Mouse (Mus musculus) liver, embryonic 16.5 days (tissue): ENCODE data around the gene Ninl. TPM values are rescaled to one million over a fixed set of nuclear protein-coding genes. Genes with fewer than 3 reads are reported as not detected.
A peak's percentile ranks its signal among the peaks of the same experiment; 100 is the strongest.

Source experiments
- ATAC-seq: fragments of 200-750 bp; cut with Nextera tagmentation; 2 replicates; pipeline ENCODE4 v1.8.0; 2017; ENCODE audit warnings: low read depth, mild to moderate bottlenecking, moderate number of reproducible peaks, moderate library complexity
- H3K27ac ChIP-seq: fragments of 300-500 bp; sonication (generic); 2 replicates; pipeline ENCODE4 v1.5.1; 2014; ENCODE audit warnings: mild to moderate bottlenecking, low read length
- H3K27me3 ChIP-seq: fragments of 300-500 bp; sonication (generic); 2 replicates; pipeline ENCODE4 v1.6.1; 2014; ENCODE audit warnings: low read depth, low read length, mixed read lengths; ENCODE audit not compliant: control insufficient read depth, insufficient read depth
- H3K36me3 ChIP-seq: fragments of 300-500 bp; sonication (generic); 2 replicates; pipeline ENCODE4 v1.6.1; 2014; ENCODE audit warnings: mild to moderate bottlenecking; ENCODE audit not compliant: control insufficient read depth, insufficient read depth
- H3K4me1 ChIP-seq: fragments of 300-500 bp; sonication (generic); 2 replicates; pipeline ENCODE4 v1.6.1; 2014; ENCODE audit warnings: low read depth, low read length, mixed read lengths; ENCODE audit not compliant: control insufficient read depth
- H3K4me2 ChIP-seq: fragments of 300-500 bp; sonication (generic); 2 replicates; pipeline ENCODE4 v1.6.1; 2014; ENCODE audit warnings: low read depth, low read length, mixed read lengths
- H3K4me3 ChIP-seq: fragments of 300-500 bp; sonication (generic); 2 replicates; pipeline ENCODE4 v1.5.1; 2014; ENCODE audit warnings: low read depth, mild to moderate bottlenecking, low read length
- H3K9ac ChIP-seq: fragments of 300-500 bp; sonication (generic); 2 replicates; pipeline ENCODE4 v1.6.1; 2014; ENCODE audit warnings: low read depth, low read length
- H3K9me3 ChIP-seq: fragments of 300-500 bp; sonication (generic); replicated peaks from 2 replicates; pipeline ENCODE4 v1.6.1; 2016; ENCODE audit warnings: low read length; ENCODE audit not compliant: control insufficient read depth
- WGBS: fragments of 180-500 bp; shearing (Covaris S2); extraction: QIAGEN DNeasy Blood & Tissue Kit; methylation state at CpG from one replicate; pipeline ENCODE4 v1.1.7; 2014; ENCODE audit not compliant: insufficient replicate concordance; 5-methylcytosine and 5-hydroxymethylcytosine counted together
- polyA plus RNA-seq: library from polyadenylated mRNA; unstranded; fragments of >200 nt; fragmentation: Nextera tagmentation; extraction: Ambion mirVana; gene quantifications from 2 replicates; pipeline ENCODE4 v1.2.1, GENCODE M21; 2015

The Ninl gene
- polyA plus RNA-seq, 1 experiment from 2014 or later = 13.1 TPM

DNA sequence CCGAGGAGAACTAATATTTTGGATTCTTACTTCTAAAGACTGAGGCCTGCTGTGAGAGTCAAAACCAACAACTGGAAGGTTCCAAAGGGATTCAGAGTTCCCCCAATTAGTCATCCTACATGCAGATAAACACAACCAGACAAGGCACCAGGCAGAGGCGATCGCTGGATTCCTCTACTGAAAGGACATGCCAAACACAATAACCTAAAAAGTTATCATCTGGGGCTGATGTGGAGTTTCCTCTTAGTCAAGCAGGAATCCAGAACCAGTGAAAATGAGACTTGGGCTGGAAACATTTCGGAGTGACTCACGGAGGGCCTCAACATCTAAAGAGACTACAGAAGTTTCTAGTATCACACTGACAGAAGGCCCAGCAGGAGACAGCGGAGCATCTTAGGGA, 35.4 kb downstream of the Ninl start:
- 82% methylated on average over 6 of the region's 6 CpGs for WGBS
- H3K4me1 ChIP-seq = peaks cover 44% of the 10 kb centered on the region
- no peak for ATAC-seq
- H3K4me3 ChIP-seq = no peak overlapping the region
- H3K9me3 ChIP-seq = no peaks in the 10 kb centered on the region
- peak overlapping the region; percentile 15; the same call in 1 of the 2 replicates for H3K4me2 ChIP-seq
- peak overlapping the region; percentile 2 for H3K27ac ChIP-seq
- H3K27me3 ChIP-seq = no peaks in the 10 kb centered on the region
- no peaks in the 10 kb centered on the region for H3K36me3 ChIP-seq
- H3K9ac ChIP-seq = no peak overlapping the region

DNA sequence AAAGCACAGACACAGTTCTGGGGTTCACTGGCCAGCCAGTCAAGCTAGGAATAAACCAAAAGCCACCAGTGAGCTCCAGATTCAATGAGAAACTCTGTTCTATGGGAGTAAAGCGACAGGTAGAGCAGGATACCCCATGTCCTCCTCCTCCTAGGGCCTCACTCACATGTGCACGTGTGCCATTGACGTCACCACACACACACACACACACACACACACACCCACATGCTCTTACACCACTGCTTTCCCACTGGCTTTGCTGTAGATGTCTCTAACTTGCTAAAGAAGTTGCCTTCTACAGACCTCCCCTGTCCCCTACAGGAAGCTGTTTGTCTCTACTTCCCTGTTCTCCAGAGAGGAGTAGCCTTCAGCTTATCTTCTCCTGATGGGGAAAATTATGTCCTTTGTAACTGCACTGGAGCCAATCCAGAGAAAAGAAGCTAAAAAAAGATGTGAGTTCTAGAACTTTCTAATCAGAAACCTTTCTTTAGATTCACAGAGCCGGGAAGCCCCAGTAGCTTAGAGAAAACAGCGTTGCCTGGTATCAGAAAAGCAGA, 37.5 kb downstream of the Ninl start:
- H3K9ac ChIP-seq = no peak overlapping the region
- ATAC-seq = no peak
- 51% methylated on average over 5 of the region's 5 CpGs for WGBS
- H3K4me2 ChIP-seq = no peak overlapping the region
- H3K9me3 ChIP-seq = no peaks in the 10 kb centered on the region
- H3K4me1 ChIP-seq = peaks cover 31% of the 10 kb centered on the region
- H3K36me3 ChIP-seq = no peaks in the 10 kb centered on the region
- no peak overlapping the region for H3K4me3 ChIP-seq
- H3K27ac ChIP-seq = no peak overlapping the region; the same call in 1 of the 2 replicates
- H3K27me3 ChIP-seq = no peaks in the 10 kb centered on the region

DNA sequence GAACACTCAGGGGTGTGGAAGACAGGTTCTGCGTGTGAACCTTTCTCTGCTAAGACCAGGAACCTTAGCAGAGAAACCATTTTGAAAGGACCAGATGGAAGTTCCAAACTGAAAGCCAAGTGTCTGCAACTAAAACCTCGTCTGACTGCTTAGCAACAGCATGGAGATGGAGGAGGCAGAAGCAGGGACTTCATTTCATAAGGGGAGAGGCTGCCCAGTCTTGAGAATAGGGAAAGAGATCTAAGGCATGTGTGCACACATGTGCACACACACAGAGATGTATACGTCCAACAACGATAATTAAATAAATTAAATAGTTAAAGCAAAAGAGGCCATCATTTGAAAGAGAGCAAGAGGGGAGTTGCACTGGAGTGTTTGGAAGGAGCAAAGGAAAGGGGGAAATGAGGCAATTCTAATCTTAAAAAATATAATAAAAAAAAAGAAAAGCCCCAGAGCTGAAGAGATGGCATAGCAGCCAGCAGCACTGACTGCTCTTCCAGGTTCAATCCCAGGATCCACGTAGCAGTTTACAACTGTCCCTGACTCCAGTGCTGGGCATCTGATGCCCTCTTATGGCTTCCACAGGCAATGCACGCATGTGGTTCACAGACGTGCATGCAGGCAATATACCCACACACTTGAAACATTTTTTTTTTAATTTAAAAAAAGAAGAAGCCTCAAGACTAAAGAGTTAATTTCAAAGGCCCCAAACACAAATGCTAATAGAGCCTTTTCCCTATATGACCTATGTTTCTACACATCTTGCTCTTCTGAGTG, 38.6 kb downstream of the Ninl start:
- Histone ChIP-seq H3K4me2 (no peak overlapping the region), H3K4me3 (no peak overlapping the region), H3K27me3 (no peaks in the 10 kb centered on the region), H3K4me1 (peaks cover 25% of the 10 kb centered on the region), H3K27ac (no peak overlapping the region), H3K36me3 (no peaks in the 10 kb centered on the region), H3K9ac (no peak overlapping the region), H3K9me3 (no peaks in the 10 kb centered on the region)
- no peak for ATAC-seq
- 48% methylated on average over 7 of the region's 7 CpGs for WGBS

DNA sequence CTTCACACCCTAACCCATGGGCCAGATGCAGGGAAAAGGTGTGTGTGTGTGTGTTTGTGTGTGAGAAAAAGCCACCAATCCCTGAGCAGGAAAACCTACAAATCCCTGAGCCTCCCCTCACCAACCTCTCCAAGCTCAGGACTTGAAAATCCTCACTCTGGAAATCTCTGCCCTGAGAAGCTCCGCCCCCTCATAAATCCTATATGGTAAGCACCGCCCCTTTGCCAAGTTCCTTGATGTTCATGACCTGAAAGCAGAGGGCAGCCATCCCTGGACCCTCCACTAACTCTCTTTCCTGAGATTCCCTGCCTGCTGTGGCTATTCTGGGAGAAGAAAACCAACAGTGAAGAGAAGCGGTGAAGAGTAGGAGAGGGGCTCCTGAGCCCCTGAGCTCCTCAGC, 40.2 kb downstream of the Ninl start:
- Histone ChIP-seq H3K4me1 (peaks cover 15% of the 10 kb centered on the region), H3K27ac (no peak overlapping the region)

DNA sequence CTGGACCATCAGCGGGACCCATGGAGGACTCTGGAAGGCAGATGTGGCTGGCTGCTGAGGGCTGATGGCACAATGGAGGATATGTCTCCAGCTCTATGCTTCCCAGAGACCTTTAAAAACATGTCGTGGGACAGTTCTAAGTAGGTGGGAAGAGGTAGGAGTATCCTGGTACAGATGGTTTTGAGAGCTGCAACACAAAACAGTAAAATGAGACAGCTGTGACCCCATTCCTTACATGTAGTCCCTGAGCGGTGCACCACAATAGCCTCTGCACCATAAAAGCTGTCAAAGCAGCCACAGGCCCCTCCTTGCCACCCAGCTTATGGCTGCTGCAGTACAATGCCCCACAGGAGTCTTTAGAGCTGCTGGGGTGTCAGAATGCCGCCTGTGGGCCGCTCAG, 41.6 kb downstream of the Ninl start:
- Histone ChIP-seq H3K27me3 (no peaks in the 10 kb centered on the region), H3K36me3 (no peaks in the 10 kb centered on the region), H3K27ac (no peak overlapping the region), H3K9ac (no peak overlapping the region), H3K9me3 (no peaks in the 10 kb centered on the region), H3K4me2 (no peak overlapping the region), H3K4me1 (peaks cover 11% of the 10 kb centered on the region), H3K4me3 (no peak overlapping the region)
- WGBS = 78% methylated on average over 5 of the region's 5 CpGs
- no peak for ATAC-seq

More for the DNA sequence above, 40.2 kb downstream of the Ninl start:
- Histone ChIP-seq H3K9ac (no peak overlapping the region), H3K27me3 (no peaks in the 10 kb centered on the region), H3K9me3 (no peaks in the 10 kb centered on the region), H3K4me3 (no peak overlapping the region), H3K36me3 (no peaks in the 10 kb centered on the region), H3K4me2 (no peak overlapping the region)
- ATAC-seq = no peak
- 73% methylated on average over 3 of the region's 3 CpGs for whole genome bisulfite sequencing

DNA sequence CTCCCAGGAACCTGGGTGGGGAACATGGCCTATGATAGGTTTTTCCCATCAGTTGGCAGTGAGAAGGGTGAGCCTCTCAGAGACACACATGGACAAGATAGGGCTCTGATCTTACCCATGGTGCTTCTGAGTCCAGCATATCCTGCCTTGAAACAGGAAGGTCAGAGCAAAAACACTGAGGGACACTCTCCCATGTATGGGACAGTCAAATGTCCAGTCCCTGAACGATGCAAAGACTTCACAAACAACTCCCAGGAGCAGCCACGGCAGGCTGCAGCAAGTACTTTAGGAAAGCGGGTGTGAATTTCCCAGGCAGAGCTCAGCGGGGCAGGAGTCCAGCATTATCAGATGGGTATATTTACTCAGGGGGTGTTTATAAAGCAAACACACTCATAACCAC, 43.9 kb downstream of the Ninl start:
- ATAC-seq = no peak
- Histone ChIP-seq H3K27ac (no peak overlapping the region), H3K9ac (no peak overlapping the region), H3K4me2 (no peak overlapping the region), H3K9me3 (no peaks in the 10 kb centered on the region), H3K27me3 (no peaks in the 10 kb centered on the region), H3K4me1 (peaks cover 5% of the 10 kb centered on the region), H3K36me3 (no peaks in the 10 kb centered on the region), H3K4me3 (no peak overlapping the region)
- 70% methylated on average over 4 of the region's 4 CpGs for WGBS

DNA sequence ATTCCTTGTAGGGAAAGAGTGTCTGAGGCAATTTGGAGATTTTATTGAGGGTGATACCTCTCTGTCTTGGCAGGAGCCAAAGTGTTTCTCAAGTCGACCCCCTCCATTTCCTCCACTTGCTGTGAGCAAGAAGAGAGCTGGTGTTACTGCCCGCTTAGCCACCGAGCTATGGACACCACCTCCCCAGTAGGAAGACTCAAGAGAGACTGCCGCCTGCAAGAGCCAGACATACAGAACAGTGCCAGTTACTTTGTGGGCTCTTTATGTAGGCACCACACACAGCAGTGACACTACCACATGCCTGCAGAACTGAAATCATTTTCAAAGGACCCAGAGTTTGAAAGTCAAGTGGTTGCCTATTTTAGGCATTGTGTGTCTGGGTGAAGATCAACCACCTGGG, 48.1 kb downstream of the Ninl start:
- Histone ChIP-seq H3K4me3 (no peak overlapping the region), H3K4me2 (no peak overlapping the region), H3K9ac (no peak overlapping the region), H3K27me3 (no peaks in the 10 kb centered on the region), H3K4me1 (peaks cover 5% of the 10 kb centered on the region), H3K9me3 (no peaks in the 10 kb centered on the region), H3K27ac (no peak overlapping the region), H3K36me3 (no peaks in the 10 kb centered on the region)
- no peak for ATAC-seq
- WGBS = 76% methylated on average over 4 of the region's 4 CpGs

DNA sequence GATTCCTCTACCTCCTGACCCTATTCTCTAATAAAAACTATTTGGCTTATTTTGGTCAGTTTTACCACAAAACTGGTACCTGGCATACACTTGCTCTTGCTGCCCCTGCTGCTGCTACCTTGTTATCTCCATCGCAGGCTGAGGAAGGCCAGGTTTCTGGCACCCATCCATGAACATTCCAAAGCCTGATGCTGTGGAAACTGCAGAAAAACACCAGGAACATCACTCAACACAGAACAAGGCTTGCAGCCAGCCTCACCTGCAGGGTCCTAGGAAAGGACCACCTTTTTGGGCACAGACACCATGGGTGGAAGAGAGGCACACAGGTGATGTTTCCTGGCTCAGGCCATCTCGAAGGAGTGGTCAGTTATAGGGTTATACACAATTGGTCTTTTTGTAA, 48.7 kb downstream of the Ninl start:
- WGBS = 83% methylated on average over 2 of the region's 2 CpGs
- Histone ChIP-seq H3K4me2 (no peak overlapping the region), H3K9me3 (no peaks in the 10 kb centered on the region), H3K4me3 (no peak overlapping the region), H3K4me1 (peaks cover 4% of the 10 kb centered on the region), H3K27me3 (no peaks in the 10 kb centered on the region), H3K27ac (no peak overlapping the region), H3K36me3 (no peaks in the 10 kb centered on the region), H3K9ac (no peak overlapping the region)
- no peak for ATAC-seq

DNA sequence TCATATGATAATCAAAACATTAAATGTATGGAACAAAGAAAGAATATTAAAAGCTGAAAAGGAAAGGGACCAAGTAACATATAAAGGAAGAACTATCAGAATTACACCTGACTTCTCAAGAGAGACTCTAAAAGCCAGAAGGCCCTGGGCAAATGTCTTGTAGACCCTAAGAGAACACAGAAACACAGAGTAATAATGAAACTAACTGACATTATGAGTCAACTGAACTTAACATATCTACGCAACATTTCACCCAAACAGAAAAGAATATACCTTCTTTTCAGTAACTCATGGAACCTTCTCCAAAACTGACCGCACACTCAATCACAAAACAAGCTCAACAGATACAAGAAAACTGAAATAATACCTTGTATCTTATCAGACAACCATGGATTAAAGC, 53.8 kb downstream of the Ninl start:
- no peak overlapping the region for H3K9ac ChIP-seq
- H3K9me3 ChIP-seq = no peaks in the 10 kb centered on the region
- H3K36me3 ChIP-seq = no peaks in the 10 kb centered on the region
- H3K4me2 ChIP-seq = no peak overlapping the region
- no peaks in the 10 kb centered on the region for H3K27me3 ChIP-seq
- peaks cover 10% of the 10 kb centered on the region for H3K4me1 ChIP-seq
- no peak overlapping the region for H3K4me3 ChIP-seq
- no peak for ATAC-seq
- 85% methylated on average over 2 of the region's 2 CpGs for WGBS
- no peak overlapping the region for H3K27ac ChIP-seq
